Mouse (Mus musculus) embryonic facial prominence, embryonic 11.5 days (tissue): ENCODE results near the gene Cep128. TPM values are rescaled to one million over a fixed set of nuclear protein-coding genes. Genes with fewer than 3 reads are reported as not detected.
"Not testable (repeated sequence)": the region's sequence is repeated elsewhere in the genome, so short reads cannot be mapped to it uniquely, and the experiment has no call there.

Experiments
- ATAC-seq: fragments of 200-750 bp; cut with Nextera tagmentation; replicated peaks from 2 replicates; pipeline ENCODE4 v1.8.0; 2017; ENCODE audit warnings: low read depth; ENCODE audit not compliant: insufficient number of reproducible peaks, low FRiP score, low TSS enrichment
- DNase-seq: peaks from one replicate; pipeline ENCODE4 v3.0.0-alpha.2; 2015; ENCODE audit warnings: low spot score
- H3K27ac ChIP-seq: fragments of 300-500 bp; sonication (generic); replicated peaks from 2 replicates; pipeline ENCODE4 v1.5.1; 2014; ENCODE audit warnings: mild to moderate bottlenecking, low read depth, low read length, control low read depth
- H3K27me3 ChIP-seq: fragments of 300-500 bp; sonication (generic); 2 replicates; pipeline ENCODE4 v1.6.1; 2014; ENCODE audit warnings: mild to moderate bottlenecking, low read length, moderate library complexity, mixed read lengths; ENCODE audit not compliant: control insufficient read depth, insufficient read depth
- H3K36me3 ChIP-seq: fragments of 300-500 bp; sonication (generic); replicated peaks from 2 replicates; pipeline ENCODE4 v1.6.1; 2014; ENCODE audit warnings: low read depth, mild to moderate bottlenecking, low read length, moderate library complexity, mixed read lengths; ENCODE audit not compliant: control insufficient read depth, insufficient read depth
- H3K4me1 ChIP-seq: fragments of 300-500 bp; sonication (generic); 2 replicates; pipeline ENCODE4 v1.6.1; 2014; ENCODE audit warnings: low read length, mixed read lengths; ENCODE audit not compliant: control insufficient read depth, insufficient read depth
- H3K4me2 ChIP-seq: fragments of 300-500 bp; sonication (generic); 2 replicates; pipeline ENCODE4 v1.6.1; 2014; ENCODE audit warnings: low read depth, mild to moderate bottlenecking, control low read depth, low read length, moderate library complexity
- H3K4me3 ChIP-seq: fragments of 300-500 bp; sonication (generic); 2 replicates; pipeline ENCODE4 v1.5.1; 2014; ENCODE audit warnings: low read depth, low read length, control low read depth
- H3K9ac ChIP-seq: fragments of 300-500 bp; sonication (generic); replicated peaks from 2 replicates; pipeline ENCODE4 v1.6.1; 2014; ENCODE audit warnings: mild to moderate bottlenecking, control low read depth, low read length
- H3K9me3 ChIP-seq: fragments of 300-500 bp; sonication (generic); replicated peaks from 2 replicates; pipeline ENCODE4 v1.6.1; 2016; ENCODE audit warnings: mild to moderate bottlenecking, low read length, inconsistent platforms, mixed read lengths; ENCODE audit not compliant: control insufficient read depth
- WGBS: fragments of 180-500 bp; shearing (Covaris S2); extraction: QIAGEN DNeasy Blood & Tissue Kit; methylation state at CpG from one replicate; pipeline ENCODE4 v1.1.7; 2014; 5-methylcytosine and 5-hydroxymethylcytosine counted together
- polyA plus RNA-seq: library from polyadenylated mRNA; unstranded; fragments of >200 nt; fragmentation: Nextera tagmentation; extraction: Ambion mirVana; gene quantifications from 2 replicates; pipeline ENCODE4 v1.2.1, GENCODE M21; 2014

Gene Cep128
- polyA plus RNA-seq, 1 experiment from 2014 or later: 10.8 TPM

- DNase-seq (no peak), ATAC-seq (no peak)
- Histone ChIP-seq H3K4me1 (no peaks in the 10 kb centered on the region), H3K27me3 (no peaks in the 10 kb centered on the region), H3K36me3 (no peaks in the 10 kb centered on the region), H3K9me3 (no peaks in the 10 kb centered on the region), H3K9ac (no peak overlapping the region), H3K4me2 (no peak overlapping the region), H3K4me3 (no peak overlapping the region), H3K27ac (no peak overlapping the region)
- 85% methylated on average over 5 of the region's 5 CpGs for WGBS
These were observed 375.5 kb downstream of the Cep128 start for GRCm38 (mm10) chr12:91008736-91009135.

GRCm38 (mm10) chr12:91008170-91008569 lies 376.0 kb downstream of the Cep128 start:
- Histone ChIP-seq H3K9me3 (no peaks in the 10 kb centered on the region), H3K4me3 (no peak overlapping the region), H3K4me2 (no peak overlapping the region), H3K9ac (no peak overlapping the region), H3K36me3 (no peaks in the 10 kb centered on the region), H3K27me3 (no peaks in the 10 kb centered on the region), H3K4me1 (no peaks in the 10 kb centered on the region), H3K27ac (no peak overlapping the region)
- DNase-seq (no peak), ATAC-seq (no peak)
- 64% methylated on average over 3 of the region's 3 CpGs for WGBS

DNA sequence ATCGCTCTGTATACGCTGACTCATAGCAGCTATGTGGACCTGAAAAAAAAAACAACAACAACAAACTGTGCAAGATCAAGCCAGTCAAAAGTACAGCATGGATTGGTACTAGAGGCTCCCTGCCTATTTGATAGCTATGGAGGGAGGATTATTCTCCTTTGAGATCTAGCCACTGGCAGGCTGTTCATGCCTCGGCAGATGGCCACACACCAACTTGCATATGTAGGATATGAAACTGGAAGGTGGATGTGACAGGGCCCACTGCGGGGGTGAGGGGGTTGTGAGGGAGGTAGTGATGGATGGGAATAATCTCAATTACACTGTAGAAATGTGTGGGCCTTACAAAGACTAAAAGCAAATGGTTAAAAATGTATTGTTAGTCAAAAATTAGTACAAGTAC lies 386.7 kb downstream of the Cep128 start:
- no peak overlapping the region for H3K4me3 ChIP-seq
- no peaks in the 10 kb centered on the region for H3K4me1 ChIP-seq
- no peaks in the 10 kb centered on the region for H3K9me3 ChIP-seq
- no peaks in the 10 kb centered on the region for H3K36me3 ChIP-seq
- no peak overlapping the region for H3K27ac ChIP-seq
- ATAC-seq (no peak), DNase-seq (no peak)
- no peak overlapping the region for H3K9ac ChIP-seq
- 95% methylated on average over 4 of the region's 4 CpGs for WGBS
- H3K4me2 ChIP-seq: no peak overlapping the region
- no peaks in the 10 kb centered on the region for H3K27me3 ChIP-seq

DNA sequence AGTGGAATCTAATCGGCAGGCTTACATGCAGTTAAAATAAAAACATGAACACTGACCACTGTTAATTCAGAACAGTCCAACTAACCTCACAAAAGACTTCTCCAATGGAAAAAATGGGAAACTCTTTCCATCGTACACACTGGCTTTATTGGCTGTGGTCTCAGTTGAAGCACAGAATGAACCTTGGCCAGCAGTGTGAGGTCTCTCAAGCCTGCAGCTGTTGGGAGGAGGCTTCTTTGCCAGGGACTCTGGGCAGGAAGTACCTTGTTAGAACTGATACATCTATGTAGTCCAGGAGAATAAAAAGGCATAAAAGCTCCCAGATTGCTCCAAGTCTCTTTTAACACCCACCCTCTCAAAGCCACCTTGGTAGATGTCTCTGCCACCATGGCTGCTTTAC lies 390.9 kb downstream of the Cep128 start:
- no peak for DNase-seq
- no peaks in the 10 kb centered on the region for H3K27me3 ChIP-seq
- no peak for ATAC-seq
- 86% methylated on average over 2 of the region's 2 CpGs for WGBS
- H3K4me3 ChIP-seq: no peak overlapping the region
- H3K4me1 ChIP-seq: no peaks in the 10 kb centered on the region
- H3K4me2 ChIP-seq: no peak overlapping the region
- no peaks in the 10 kb centered on the region for H3K9me3 ChIP-seq
- no peak overlapping the region for H3K9ac ChIP-seq
- H3K27ac ChIP-seq: no peak overlapping the region
- H3K36me3 ChIP-seq: no peaks in the 10 kb centered on the region

- no peak overlapping the region for H3K27ac ChIP-seq
- no peak for DNase-seq
- no peak overlapping the region for H3K4me2 ChIP-seq
- no peaks in the 10 kb centered on the region for H3K4me1 ChIP-seq
- H3K9ac ChIP-seq: no peak overlapping the region
- WGBS: 89% methylated on average over 2 of the region's 2 CpGs
- no peaks in the 10 kb centered on the region for H3K9me3 ChIP-seq
- H3K4me3 ChIP-seq: no peak overlapping the region
- ATAC-seq: no peak
- no peaks in the 10 kb centered on the region for H3K27me3 ChIP-seq
- H3K36me3 ChIP-seq: no peaks in the 10 kb centered on the region
These were observed 396.4 kb downstream of the Cep128 start for GRCm38 (mm10) chr12:90987782-90988181.

DNA sequence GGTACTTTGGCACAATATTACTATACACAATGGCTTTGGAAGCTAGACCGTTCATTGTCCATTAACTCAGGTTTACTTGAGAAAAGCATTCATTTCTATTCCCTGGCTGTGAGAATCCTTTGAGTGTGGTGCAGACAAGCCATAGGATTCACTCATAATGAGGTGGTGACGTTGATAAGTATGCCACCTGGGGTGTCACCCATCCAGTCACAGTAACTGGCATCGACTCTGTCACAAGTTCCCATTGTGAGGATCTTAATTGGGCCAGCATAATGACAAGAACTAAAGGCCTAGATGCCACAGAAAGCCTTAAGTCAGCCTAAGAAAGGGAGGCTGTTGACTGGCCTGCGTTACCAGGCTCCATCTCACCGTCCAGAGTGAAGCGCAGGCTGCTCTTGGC lies 396.9 kb downstream of the Cep128 start:
- WGBS: 82% methylated on average over 6 of the region's 6 CpGs
- ATAC-seq (no peak), DNase-seq (no peak)
- no peak overlapping the region for H3K4me2 ChIP-seq
- H3K9me3 ChIP-seq: no peaks in the 10 kb centered on the region
- H3K9ac ChIP-seq: no peak overlapping the region
- H3K27ac ChIP-seq: no peak overlapping the region
- no peaks in the 10 kb centered on the region for H3K4me1 ChIP-seq
- no peaks in the 10 kb centered on the region for H3K36me3 ChIP-seq
- no peaks in the 10 kb centered on the region for H3K27me3 ChIP-seq
- no peak overlapping the region for H3K4me3 ChIP-seq

DNA sequence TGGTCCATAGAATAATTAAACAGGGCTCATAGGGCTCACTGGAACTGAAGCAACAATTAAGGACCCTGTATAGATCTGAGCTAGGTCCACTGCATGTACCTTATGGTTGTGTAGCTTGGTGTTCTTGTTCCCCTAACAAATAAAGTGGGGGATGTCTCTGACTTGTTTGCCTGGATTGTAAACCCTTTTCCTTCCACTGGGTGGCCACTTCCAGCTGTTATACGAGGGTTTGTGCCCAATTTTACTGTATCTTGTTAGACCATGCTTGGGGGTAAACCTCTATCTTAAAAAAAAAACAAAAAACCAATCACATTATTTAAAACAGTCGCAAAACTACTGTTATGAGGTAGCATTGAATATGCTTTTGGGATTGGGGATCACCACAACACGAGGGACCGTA lies 402.2 kb downstream of the Cep128 start:
- Histone ChIP-seq H3K4me3 (no peak overlapping the region), H3K9me3 (no peaks in the 10 kb centered on the region), H3K9ac (no peak overlapping the region), H3K4me1 (no peaks in the 10 kb centered on the region), H3K4me2 (no peak overlapping the region), H3K27me3 (no peaks in the 10 kb centered on the region), H3K36me3 (no peaks in the 10 kb centered on the region), H3K27ac (no peak overlapping the region)
- ATAC-seq (no peak), DNase-seq (no peak)
- WGBS: 86% methylated on average over 4 of the region's 4 CpGs

DNA sequence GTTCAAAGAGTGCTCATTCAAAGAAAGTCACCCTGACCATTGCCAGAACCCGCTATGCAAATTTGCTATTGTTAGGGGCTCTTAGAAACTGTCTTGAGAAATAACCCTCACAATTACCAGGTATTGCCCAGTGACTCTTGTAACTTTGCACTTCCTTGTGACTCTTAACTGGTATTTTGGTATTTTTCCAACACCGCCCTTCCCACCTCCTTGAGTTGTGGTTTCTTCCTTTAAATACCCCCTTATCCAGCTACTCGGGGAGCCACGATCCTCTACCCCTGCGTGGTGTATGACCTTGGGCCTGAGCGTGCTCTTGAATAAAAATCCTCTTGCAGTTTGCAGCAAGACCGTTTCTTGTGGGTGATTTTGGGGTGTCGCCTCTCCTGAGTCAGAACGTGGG lies 407.8 kb downstream of the Cep128 start:
- not testable (repeated sequence) for ATAC-seq, H3K4me1 ChIP-seq, H3K27ac ChIP-seq, DNase-seq, H3K27me3 ChIP-seq, H3K4me2 ChIP-seq, H3K9ac ChIP-seq, H3K36me3 ChIP-seq, H3K9me3 ChIP-seq, H3K4me3 ChIP-seq
- 90% methylated on average over 9 of the region's 9 CpGs for WGBS
